Mouse (Mus musculus) hindlimb bud, embryonic 11.5 days (tissue): ENCODE measurements around the gene Plppr5.

Experiments
- DNase-seq: peaks from one replicate; pipeline ENCODE4 v3.0.0-alpha.2; 2012; ENCODE audit warnings: low read depth, low spot score; ENCODE audit errors: extremely low spot score

The Plppr5 gene

GRCm38 (mm10) chr3:117694736-117695135 is 120.1 kb downstream of the Plppr5 start:
- DNase-seq, result no peak

GRCm38 (mm10) chr3:117696350-117696749 is 121.7 kb downstream of the Plppr5 start:
- DNase-seq, result no peak

- no peak for DNase-seq
These were observed 134.2 kb downstream of the Plppr5 start for GRCm38 (mm10) chr3:117708788-117709187.

GRCm38 (mm10) chr3:117716534-117717280 is 142.1 kb downstream of the Plppr5 start:
- no peak for DNase-seq

DNA sequence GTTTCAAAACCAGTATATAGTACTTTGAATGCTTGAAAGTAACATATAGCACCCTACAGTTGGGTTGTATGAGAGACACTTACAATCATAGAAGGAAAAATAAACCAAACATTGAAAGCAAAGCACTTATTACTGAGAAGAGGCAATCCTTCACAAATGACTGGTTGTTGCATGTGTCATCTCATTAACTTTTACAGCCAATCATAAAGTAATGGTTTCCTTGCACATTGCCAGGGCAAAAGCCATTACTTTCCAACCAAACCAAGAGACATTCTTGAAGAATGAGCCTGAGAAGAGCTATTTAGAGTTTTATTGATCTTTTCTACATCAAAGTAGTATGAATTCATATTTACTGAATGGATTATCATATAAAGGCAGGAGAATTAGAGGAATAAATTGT is 148.8 kb downstream of the Plppr5 start:
- no peak for DNase-seq

DNA sequence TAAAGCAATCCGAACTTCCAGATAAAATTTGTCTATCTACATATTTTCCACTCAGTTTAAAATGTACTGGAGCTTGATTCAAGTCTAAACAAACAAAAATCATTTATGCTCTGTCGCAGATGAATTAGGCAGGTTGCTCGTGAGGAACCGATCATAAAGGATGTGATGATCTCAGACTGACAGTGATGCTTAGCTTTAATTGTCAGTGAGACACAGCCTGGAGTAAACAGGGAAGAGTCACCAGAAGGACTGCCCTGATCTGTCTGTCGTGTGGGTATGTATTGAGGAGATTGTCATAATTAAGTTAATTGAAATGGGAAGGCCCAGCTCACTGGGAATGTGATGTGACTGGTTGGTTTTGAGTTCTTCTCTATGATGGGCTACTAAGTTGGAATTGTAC is 149.9 kb downstream of the Plppr5 start:
- DNase-seq, result no peak

- no peak for DNase-seq
These were observed 150.9 kb downstream of the Plppr5 start for GRCm38 (mm10) chr3:117725501-117725900.

DNA sequence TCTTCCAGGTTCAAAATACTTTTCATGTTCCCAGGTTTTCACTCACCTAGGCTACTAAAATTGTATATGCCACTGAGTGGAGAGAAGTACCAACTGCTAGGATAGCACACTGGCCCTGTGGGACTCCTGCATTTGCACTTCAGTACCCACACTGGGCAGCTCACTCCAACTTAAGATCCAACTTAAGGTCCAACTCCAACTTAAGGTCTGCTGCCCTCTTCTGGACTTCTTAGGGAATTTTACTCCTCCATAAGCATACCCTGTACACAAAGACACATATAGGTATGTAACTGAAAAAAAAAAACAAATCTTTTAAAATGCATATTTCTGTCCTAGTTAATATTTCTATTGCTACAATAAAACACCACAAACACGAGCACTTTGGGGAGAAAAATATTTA is 153.5 kb downstream of the Plppr5 start:
- DNase-seq, result no peak

DNA sequence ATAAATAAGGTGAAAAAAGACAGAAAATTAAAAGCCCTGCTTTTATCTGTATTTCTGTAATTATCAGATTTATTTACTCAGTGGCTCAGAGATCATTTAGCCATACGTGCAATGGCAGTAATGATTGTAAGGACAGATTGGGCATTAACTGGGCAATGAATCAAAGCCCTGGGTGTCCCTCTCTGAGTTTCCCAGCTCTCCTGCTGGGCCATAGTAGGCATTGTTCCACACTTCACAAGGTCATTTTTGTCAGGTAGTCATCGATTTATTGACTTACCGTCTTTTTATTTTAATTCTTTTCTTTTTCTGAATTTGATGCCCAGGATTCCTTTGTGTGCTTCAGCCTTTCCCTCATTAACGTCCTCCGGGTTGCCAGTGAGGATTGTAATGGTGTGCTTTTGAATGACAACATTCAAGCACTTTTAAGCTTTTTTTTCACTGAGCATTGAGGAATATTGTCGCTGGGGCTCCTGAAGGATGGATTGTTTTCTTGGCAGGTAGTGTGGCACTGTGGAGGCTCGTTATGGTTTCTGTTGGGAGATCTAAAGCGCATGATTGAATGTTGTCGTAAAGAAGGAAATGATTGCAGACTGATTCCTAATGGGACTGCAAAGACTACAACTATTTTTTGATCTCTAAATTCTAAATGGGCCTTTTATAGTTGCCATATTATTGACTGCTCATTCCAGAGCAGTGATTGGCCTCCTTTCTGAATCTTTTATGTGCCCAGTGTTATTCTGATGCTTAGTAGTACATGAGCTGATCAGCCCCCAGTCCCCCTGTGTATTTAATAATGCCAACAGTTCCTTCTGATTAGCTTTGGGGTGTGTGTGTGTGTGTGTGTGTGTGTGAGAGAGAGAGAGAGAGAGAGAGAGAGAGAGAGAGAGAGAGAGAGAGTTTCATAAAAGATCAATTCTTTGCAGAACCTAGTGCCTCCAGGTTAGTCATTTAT is 154.8 kb downstream of the Plppr5 start:
- no peak for DNase-seq

GRCm38 (mm10) chr3:117731545-117731944 is 156.9 kb downstream of the Plppr5 start:
- no peak for DNase-seq

- no peak for DNase-seq
These were observed 158.0 kb downstream of the Plppr5 start for GRCm38 (mm10) chr3:117732661-117733060.
